Mouse (Mus musculus) lung, adult 2 months (tissue): ENCODE results near the gene 4930404N11Rik.

ENCODE experiments used
- CTCF ChIP-seq: fragments of 200-500 bp; IDR thresholded peaks from 2 replicates; pipeline ENCODE4 v1.5.1; 2011; ENCODE audit warnings: mild to moderate bottlenecking, low read length, control low read depth; ENCODE audit not compliant: insufficient read depth
- POLR2A ChIP-seq: fragments of 200-500 bp; IDR thresholded peaks from 2 replicates; pipeline ENCODE4 v1.6.1; 2011; ENCODE audit warnings: low read depth, mild to moderate bottlenecking, control low read depth, low read length, borderline replicate concordance; ENCODE audit errors: extremely low read depth

DNA sequence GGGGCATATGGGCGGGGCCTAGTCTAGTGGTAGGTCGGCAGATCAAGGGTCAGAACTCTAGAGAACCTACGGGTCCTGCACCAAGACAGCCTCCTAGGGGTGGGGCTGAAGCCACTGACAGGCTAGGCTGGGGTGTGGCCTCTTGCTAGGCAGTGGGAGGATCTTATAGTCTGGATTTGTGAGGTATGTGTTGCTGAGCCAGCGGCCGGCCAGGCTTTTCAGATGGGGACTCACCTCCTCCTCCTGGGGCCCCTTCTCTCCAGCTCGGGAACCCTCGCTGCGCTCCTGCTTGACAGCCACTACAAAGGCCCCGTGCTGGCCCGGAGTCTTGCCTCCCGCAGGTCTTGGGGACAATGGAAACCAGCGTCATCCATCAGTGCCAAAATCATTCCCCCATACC lies 16.5 kb downstream of the 4930404N11Rik start:
- TF ChIP-seq CTCF (no peak), POLR2A (no peak)
